Mouse (Mus musculus) heart, embryonic 10.5 days (tissue): ENCODE results near the gene Fam204a. TPM values are rescaled to one million over a fixed set of nuclear protein-coding genes. Genes with fewer than 3 reads are reported as not detected.

Experiments used
- DNase-seq: peaks from one replicate; pipeline ENCODE4 v3.0.0-alpha.2; 2017; ENCODE audit warnings: low spot score
- H3K27ac ChIP-seq: fragments of 300-500 bp; sonication (generic); 2 replicates; pipeline ENCODE4 v1.5.1; 2016; ENCODE audit warnings: mild to moderate bottlenecking
- H3K27me3 ChIP-seq: fragments of 300-500 bp; sonication (generic); 2 replicates; pipeline ENCODE4 v1.6.1; 2016; ENCODE audit warnings: mild to moderate bottlenecking; ENCODE audit not compliant: poor library complexity, insufficient read depth, severe bottlenecking
- H3K36me3 ChIP-seq: fragments of 300-500 bp; sonication (generic); 2 replicates; pipeline ENCODE4 v1.6.1; 2016; ENCODE audit warnings: mild to moderate bottlenecking, moderate library complexity
- H3K4me1 ChIP-seq: fragments of 300-500 bp; sonication (generic); 2 replicates; pipeline ENCODE4 v1.6.1; 2016; ENCODE audit warnings: mild to moderate bottlenecking
- H3K4me3 ChIP-seq: fragments of 300-500 bp; sonication (generic); 2 replicates; pipeline ENCODE4 v1.5.1; 2016; ENCODE audit warnings: mild to moderate bottlenecking, moderate library complexity
- H3K9me3 ChIP-seq: fragments of 300-500 bp; sonication (generic); 2 replicates; pipeline ENCODE4 v1.6.1; 2016; ENCODE audit warnings: mild to moderate bottlenecking, moderate library complexity
- WGBS: fragments of 180-500 bp; shearing (Covaris S2); methylation state at CpG from one replicate; pipeline ENCODE4 v1.1.7; 2016; 5-methylcytosine and 5-hydroxymethylcytosine counted together
- polyA plus RNA-seq: library from polyadenylated mRNA; unstranded; fragments of >200 nt; fragmentation: Nextera tagmentation; extraction: Ambion mirVana; gene quantifications from 2 replicates; pipeline ENCODE4 v1.2.1, GENCODE M21; 2016

The Fam204a gene
- polyA plus RNA-seq, 1 experiment from 2014 or later, result 41.0 TPM

- 69% methylated on average over 3 of the region's 3 CpGs for WGBS
- Histone ChIP-seq H3K4me3 (no peak overlapping the region), H3K36me3 (no peaks in the 10 kb centered on the region), H3K9me3 (no peaks in the 10 kb centered on the region), H3K4me1 (0 out of 2 replicates have a peak, but pooled peaks cover 5% of the 10 kb centered on the region), H3K27me3 (peaks cover 58% of the 10 kb centered on the region), H3K27ac (no peak overlapping the region)
- peak; percentile 62 for DNase-seq
Measured at GRCm38 (mm10) chr19:60150056-60150455, 76.4 kb downstream of the Fam204a start.

DNA sequence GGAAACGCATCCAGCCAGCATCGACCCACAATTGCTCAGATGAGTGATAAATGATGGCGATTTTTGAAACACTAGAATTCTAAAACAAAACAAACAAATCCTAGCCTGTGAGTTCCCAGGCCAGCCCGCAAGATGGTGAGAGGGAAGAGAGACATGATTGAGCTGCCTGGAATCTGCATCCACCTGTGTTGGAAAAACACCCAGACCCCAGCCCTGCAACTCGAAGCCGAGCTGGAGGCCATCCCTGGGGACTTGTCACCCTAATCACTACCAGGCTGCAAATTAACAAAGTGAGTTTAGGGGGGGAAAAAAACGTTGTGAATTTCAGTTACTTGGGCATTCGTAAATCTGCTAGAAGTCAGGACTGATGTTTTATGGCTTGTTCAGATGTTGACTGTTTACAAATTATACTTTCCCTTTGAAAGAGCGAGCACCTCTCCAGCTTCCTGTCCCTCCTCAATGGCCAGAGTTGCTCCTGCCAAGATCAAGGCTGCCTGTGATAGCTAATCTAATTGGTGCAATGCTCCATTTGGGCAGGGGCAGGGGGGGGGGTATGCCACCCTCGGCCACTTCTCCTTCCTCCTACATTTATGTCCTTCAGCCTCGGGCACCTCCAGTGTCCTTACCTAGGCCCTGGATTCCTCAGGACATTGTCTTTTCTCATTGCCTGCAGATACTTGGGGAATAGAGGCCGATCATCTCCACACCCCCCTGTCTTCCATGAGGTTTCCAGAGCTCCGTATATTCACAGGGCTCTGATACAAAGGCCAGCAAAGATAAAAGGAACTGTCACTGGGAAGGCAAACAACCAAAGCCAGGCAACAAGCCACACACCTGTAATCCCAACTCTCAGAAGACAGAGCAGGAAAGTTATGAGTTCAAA lies 77.2 kb downstream of the Fam204a start:
- Histone ChIP-seq H3K4me3 (no peak overlapping the region), H3K36me3 (no peaks in the 10 kb centered on the region), H3K27ac (no peak overlapping the region), H3K9me3 (no peaks in the 10 kb centered on the region), H3K27me3 (peaks cover 65% of the 10 kb centered on the region), H3K4me1 (0 out of 2 replicates have a peak, but pooled peaks cover 5% of the 10 kb centered on the region)
- 24% methylated on average over 13 of the region's 13 CpGs for WGBS
- DNase-seq, result peak; percentile 67

Other genes with a start within 250 kb of the Fam204a start
- not detected in 2 replicates for gene Prlhr, start 241.6 kb upstream of the Fam204a start, polyA plus RNA-seq